Comparison of ENCODE assay signal across 23 mouse cellular contexts in the genomic region with DNA sequence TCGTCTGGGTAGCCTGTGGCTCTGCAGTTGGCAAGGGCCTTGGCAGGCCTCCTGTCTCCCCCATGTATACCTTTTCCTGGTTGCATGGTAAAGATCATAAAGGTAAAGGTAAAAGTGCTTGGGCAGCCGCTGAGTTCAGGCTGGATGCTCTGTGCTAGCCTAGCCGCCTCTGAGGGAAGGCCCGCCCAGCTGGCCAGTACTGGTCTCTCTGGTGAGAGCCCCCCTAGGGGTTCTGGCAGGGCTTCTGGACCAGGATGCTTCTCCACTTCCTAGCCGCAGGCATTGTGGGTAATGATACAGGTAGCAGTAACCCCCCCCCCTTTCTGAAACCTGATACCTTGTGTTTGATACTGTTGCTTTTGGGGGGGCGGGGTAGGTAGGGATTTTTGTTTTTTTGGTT.
"Had no signal": no experiment of that assay in that cellular context is flagged by ENCODE, and none has a peak within 500 bp of the region (broad histone marks: within the 10 kb centered on the region; RNA-seq: fewer than 3 reads in every experiment).

No protein-coding gene starts in this region.

- H3K9ac ChIP-seq: heart, embryonic 12.5 days; hindbrain, embryonic 12.5 days; hindbrain, embryonic 14.5 days; intestine, embryonic 15.5 days; liver, embryonic 13.5 days; liver, embryonic 15.5 days had no signal

- H3K4me2 ChIP-seq: heart, embryonic 12.5 days; hindbrain, embryonic 12.5 days; hindbrain, embryonic 14.5 days; intestine, embryonic 15.5 days; liver, embryonic 11.5 days; liver, embryonic 13.5 days; liver, embryonic 15.5 days had no signal

- H3K4me1 ChIP-seq: hindbrain, embryonic 10.5 days; intestine, embryonic 15.5 days; liver, embryonic 13.5 days; liver, embryonic 15.5 days had no signal

- DNase-seq: gastrocnemius, postnatal 14 days; gastrocnemius, postnatal 36 days; heart, postnatal 10 days; heart, postnatal 4 days; kidney, adult 2 months; kidney, adult 9 months; kidney, postnatal 10 days; kidney, postnatal 36 days; liver; liver, embryonic 13.5 days had no signal

- H3K27me3 ChIP-seq: heart, embryonic 12.5 days; hindbrain, embryonic 12.5 days; intestine, embryonic 15.5 days; liver, embryonic 13.5 days; liver, embryonic 15.5 days had no signal

- H3K27ac ChIP-seq: heart, embryonic 10.5 days; hindbrain, embryonic 10.5 days; hindbrain, embryonic 12.5 days; hindbrain, embryonic 14.5 days; intestine, embryonic 15.5 days; layer of hippocampus, adult 2 months; left cerebral cortex, adult 2 months; liver, embryonic 13.5 days; liver, embryonic 15.5 days had no signal

- H3K9me3 ChIP-seq: heart, embryonic 10.5 days; heart, embryonic 12.5 days; hindbrain, embryonic 10.5 days; hindbrain, embryonic 12.5 days; intestine, embryonic 15.5 days; liver, embryonic 13.5 days; liver, embryonic 15.5 days had no signal

- H3K4me3 ChIP-seq: heart, embryonic 10.5 days; heart, embryonic 12.5 days; hindbrain, embryonic 10.5 days; hindbrain, embryonic 12.5 days; intestine, embryonic 15.5 days; layer of hippocampus, adult 2 months; left cerebral cortex, adult 2 months; liver, embryonic 13.5 days; liver, embryonic 15.5 days had no signal

- ATAC-seq: hindbrain, embryonic 16.5 days; inflammation-experienced regulatory T-cells, adult 6 months; intestine, embryonic 15.5 days; intestine, postnatal 0 days had no signal

- H3K36me3 ChIP-seq: liver, embryonic 13.5 days; liver, embryonic 15.5 days had no signal
